Mouse (Mus musculus) MEL (cell line): ENCODE measurements at regions not wholly inside any gene's neighbourhood (a gene's known extent, or its start where the extent isn't known, plus 50 kb on each side); places are given as distances from the start of the nearest gene placed in this dataset.

Experiments used
- GATA1 ChIP-seq: IDR thresholded peaks from 2 replicates; pipeline ENCODE4 v1.6.1; 2011; ENCODE audit warnings: low read depth, low read length, improper control_type of control experiment
- HCFC1 ChIP-seq: IDR thresholded peaks from 2 replicates; pipeline ENCODE4 v1.6.1; 2012; ENCODE audit warnings: low read depth, mild to moderate bottlenecking, inconsistent platforms, low read length, improper control_type of control experiment, moderate library complexity
- NELFE ChIP-seq: IDR thresholded peaks from 2 replicates; pipeline ENCODE4 v1.6.1; 2011; ENCODE audit warnings: low read depth, low read length, improper control_type of control experiment
- POLR2A ChIP-seq, 2 experiments: IDR thresholded peaks; 2 replicates each; pipeline ENCODE4 v1.6.1; 2011 to 2012; ENCODE audit warnings: low read length in 2 of 2, mild to moderate bottlenecking in 2 of 2, control low read depth in 1 of 2, improper control_type of control experiment in 1 of 2, low read depth in 1 of 2, moderate library complexity in 1 of 2; ENCODE audit not compliant: control insufficient read depth in 1 of 2, insufficient read depth in 1 of 2, poor library complexity in 1 of 2
- POLR2AphosphoS2 ChIP-seq: IDR thresholded peaks from 2 replicates; pipeline ENCODE4 v1.6.1; 2011; ENCODE audit warnings: low read length, improper control_type of control experiment

- TF ChIP-seq POLR2AphosphoS2 (no peak), POLR2A (IDR thresholded peaks at IDR 0.05; ENCODE audit: control insufficient read depth in 1 of 2, insufficient read depth in 1 of 2, low read depth in 1 of 2, low read length in 2 of 2, poor library complexity in 1 of 2) (no peak), NELFE (no peak), GATA1 (no peak), HCFC1 (no peak)
Observed at GRCm38 (mm10) chr16:55603611-55604010, 235.1 kb downstream of the Nfkbiz start.
